Mouse (Mus musculus) R1 (cell line): ENCODE measurements at regions not wholly inside any gene's neighbourhood (a gene's known extent, or its start where the extent isn't known, plus 50 kb on each side); places are given as distances from the start of the nearest gene placed in this dataset.

Source experiments
- DNase-seq: peaks from one replicate; pipeline ENCODE4 v3.0.0-alpha.2; 2018; ENCODE audit warnings: low read depth, low spot score

- DNase-seq, result no peak
Measured at GRCm38 (mm10) chr12:25905614-25906013, 509.4 kb downstream of the Rnf144a start.

GRCm38 (mm10) chr12:25896543-25896942 is 518.5 kb downstream of the Rnf144a start:
- peak; percentile 47 for DNase-seq

- no peak for DNase-seq
Measured at GRCm38 (mm10) chr12:25895691-25896090, 519.4 kb downstream of the Rnf144a start.

GRCm38 (mm10) chr12:25891391-25892167 is 523.5 kb downstream of the Rnf144a start:
- DNase-seq, result peak; percentile 3

- no peak for DNase-seq
Measured at GRCm38 (mm10) chr12:25890722-25891121, 524.3 kb downstream of the Rnf144a start.

- DNase-seq, result no peak
Measured at GRCm38 (mm10) chr12:25883771-25884171, 531.3 kb downstream of the Rnf144a start.

GRCm38 (mm10) chr12:25871816-25872215 is 543.2 kb downstream of the Rnf144a start:
- DNase-seq, result no peak

GRCm38 (mm10) chr12:25871001-25871461 is 544.0 kb downstream of the Rnf144a start:
- peak; percentile 15 for DNase-seq

- DNase-seq, result no peak
Measured at GRCm38 (mm10) chr12:25869846-25870245, 545.2 kb downstream of the Rnf144a start.

GRCm38 (mm10) chr12:25865063-25865462 is 550.0 kb downstream of the Rnf144a start:
- DNase-seq, result no peak

GRCm38 (mm10) chr12:25864113-25864852 is 550.8 kb downstream of the Rnf144a start:
- DNase-seq, result peak; percentile 53

- no peak for DNase-seq
Measured at GRCm38 (mm10) chr12:25861100-25861499, 554.0 kb downstream of the Rnf144a start.

GRCm38 (mm10) chr12:25858397-25858796 is 556.7 kb downstream of the Rnf144a start:
- DNase-seq, result no peak

GRCm38 (mm10) chr12:25830057-25830456 is 585.0 kb downstream of the Rnf144a start:
- DNase-seq, result no peak

GRCm38 (mm10) chr12:25827961-25828360 is 587.1 kb downstream of the Rnf144a start:
- no peak for DNase-seq

GRCm38 (mm10) chr12:25826928-25827327 is 588.1 kb downstream of the Rnf144a start:
- DNase-seq, result no peak

- no peak for DNase-seq
Measured at GRCm38 (mm10) chr12:25826451-25826850, 588.6 kb downstream of the Rnf144a start.

- DNase-seq, result no peak
Measured at GRCm38 (mm10) chr12:25816248-25816647, 598.8 kb downstream of the Rnf144a start.

GRCm38 (mm10) chr12:25795092-25795491 is 620.0 kb downstream of the Rnf144a start:
- DNase-seq, result no peak

- DNase-seq, result no peak
Measured at GRCm38 (mm10) chr12:25794571-25794970, 620.5 kb downstream of the Rnf144a start.

GRCm38 (mm10) chr12:25792571-25793075 is 622.4 kb downstream of the Rnf144a start:
- no peak for DNase-seq

GRCm38 (mm10) chr12:25790956-25791355 is 624.1 kb downstream of the Rnf144a start:
- DNase-seq, result no peak
